Mouse (Mus musculus): ENCODE data around the gene Olfr1287. TPM values are rescaled to one million over a fixed set of nuclear protein-coding genes. Genes with fewer than 3 reads are reported as not detected.

The Olfr1287 gene
- total RNA-seq (2014; rRNA removed): not detected in 2 replicates
- polyA plus RNA-seq (2015; fragmentation: Nextera tagmentation; extraction: Ambion mirVana): not detected in 2 replicates

GRCm38 (mm10) chr2:111448842-111449241 is at the start of gene Olfr1287:
Olfr1287 (plus strand) TSS chr2:111449142.
- DNase-seq (ENCODE audit: low spot score) (no peak), ATAC-seq (ENCODE audit: low FRiP score) (no peak)
- TF ChIP-seq CTCF (IDR thresholded peaks at IDR 0.05): no peak
- H3K4me2 ChIP-seq (ENCODE audit: low read depth, low read length, poor library complexity, severe bottlenecking): no peak within 1 kb of the TSS
- WGBS: 73% methylated on average over 1 of the region's 1 CpGs
- no peaks in the 10 kb centered on the region for H3K4me1 ChIP-seq (ENCODE audit: insufficient read depth, low read length)
- H3K9me3 ChIP-seq (ENCODE audit: low read length): no peaks in the 10 kb centered on the region
- H3K27me3 ChIP-seq (ENCODE audit: insufficient read depth, low read length): no peaks in the 10 kb centered on the region
- H3K36me3 ChIP-seq (ENCODE audit: insufficient read depth, low read length): no peaks in the 10 kb centered on the region
- H3K4me3 ChIP-seq (ENCODE audit: low read depth, low read length): no peak within 1 kb of the TSS
- H3K9ac ChIP-seq (replicated peaks; ENCODE audit: low read length, poor library complexity, severe bottlenecking): no peak within 1 kb of the TSS
- no peak within 1 kb of the TSS for H3K27ac ChIP-seq (ENCODE audit: low read depth, low read length)

GRCm38 (mm10) chr2:111422931-111423330 is 26.0 kb upstream of the Olfr1287 start, which contains the start of gene Olfr1286:
Olfr1286 (minus strand) TSS chr2:111423115.
- 44% methylated on average over 1 of the region's 1 CpGs for WGBS

GRCm38 (mm10) chr2:111473801-111474200 is 24.9 kb downstream of the Olfr1287 start, which contains the start of gene Olfr1288:
Olfr1288 (plus strand) TSS chr2:111474101.
- no peak within 1 kb of the TSS for H3K4me3 ChIP-seq (ENCODE audit: low read depth, low read length)
- no peaks in the 10 kb centered on the region for H3K27me3 ChIP-seq (ENCODE audit: insufficient read depth, low read length)
- H3K9ac ChIP-seq (replicated peaks; ENCODE audit: low read length, poor library complexity, severe bottlenecking): no peak within 1 kb of the TSS
- TF ChIP-seq CTCF (IDR thresholded peaks at IDR 0.05): no peak
- no peak within 1 kb of the TSS for H3K27ac ChIP-seq (ENCODE audit: low read depth, low read length)
- DNase-seq (ENCODE audit: low spot score): no peak
- H3K9me3 ChIP-seq (ENCODE audit: low read length): no peaks in the 10 kb centered on the region
- H3K36me3 ChIP-seq (ENCODE audit: insufficient read depth, low read length): no peaks in the 10 kb centered on the region
- H3K4me2 ChIP-seq (ENCODE audit: low read depth, low read length, poor library complexity, severe bottlenecking): no peak within 1 kb of the TSS
- no peak for ATAC-seq (ENCODE audit: low FRiP score)
- H3K4me1 ChIP-seq (ENCODE audit: insufficient read depth, low read length): no peaks in the 10 kb centered on the region
- 91% methylated on average over 1 of the region's 1 CpGs for WGBS

More at GRCm38 (mm10) chr2:111422931-111423330, 26.0 kb upstream of the Olfr1287 start, which contains the start of gene Olfr1286:
- Histone ChIP-seq H3K4me1 (ENCODE audit: insufficient read depth, low read length) (no peaks in the 10 kb centered on the region), H3K4me3 (ENCODE audit: low read depth, low read length) (no peak within 1 kb of the TSS), H3K9me3 (ENCODE audit: low read length) (no peaks in the 10 kb centered on the region), H3K4me2 (ENCODE audit: low read depth, low read length, poor library complexity, severe bottlenecking) (no peak within 1 kb of the TSS), H3K27ac (ENCODE audit: low read depth, low read length) (no peak within 1 kb of the TSS), H3K9ac (replicated peaks; ENCODE audit: low read length, poor library complexity, severe bottlenecking) (no peak within 1 kb of the TSS), H3K27me3 (ENCODE audit: insufficient read depth, low read length) (no peaks in the 10 kb centered on the region), H3K36me3 (ENCODE audit: insufficient read depth, low read length) (no peaks in the 10 kb centered on the region)
- TF ChIP-seq CTCF (IDR thresholded peaks at IDR 0.05): no peak
- ATAC-seq (ENCODE audit: low FRiP score) (no peak), DNase-seq (ENCODE audit: low spot score) (peak; percentile 60)

GRCm38 (mm10) chr2:111480519-111480918 is 31.6 kb downstream of the Olfr1287 start, which contains the start of gene Olfr1289:
Olfr1289 (plus strand) TSS chr2:111480819.
- H3K27me3 ChIP-seq (ENCODE audit: insufficient read depth, low read length): no peaks in the 10 kb centered on the region
- no peak for TF ChIP-seq CTCF (IDR thresholded peaks at IDR 0.05)
- no peaks in the 10 kb centered on the region for H3K36me3 ChIP-seq (ENCODE audit: insufficient read depth, low read length)
- DNase-seq (ENCODE audit: low spot score) (no peak), ATAC-seq (ENCODE audit: low FRiP score) (no peak)
- no peak within 1 kb of the TSS for H3K27ac ChIP-seq (ENCODE audit: low read depth, low read length)
- no peak within 1 kb of the TSS for H3K4me2 ChIP-seq (ENCODE audit: low read depth, low read length, poor library complexity, severe bottlenecking)
- no peaks in the 10 kb centered on the region for H3K4me1 ChIP-seq (ENCODE audit: insufficient read depth, low read length)
- no peaks in the 10 kb centered on the region for H3K9me3 ChIP-seq (ENCODE audit: low read length)
- 75% methylated on average over 1 of the region's 1 CpGs for WGBS
- no peak within 1 kb of the TSS for H3K9ac ChIP-seq (replicated peaks; ENCODE audit: low read length, poor library complexity, severe bottlenecking)
- no peak within 1 kb of the TSS for H3K4me3 ChIP-seq (ENCODE audit: low read depth, low read length)

GRCm38 (mm10) chr2:111493729-111494128 is 44.8 kb downstream of the Olfr1287 start, which contains the start of gene Olfr1290:
Olfr1290 (minus strand) TSS chr2:111493829.
- Histone ChIP-seq H3K9ac (replicated peaks; ENCODE audit: low read length, poor library complexity, severe bottlenecking) (no peak within 1 kb of the TSS), H3K27me3 (ENCODE audit: insufficient read depth, low read length) (no peaks in the 10 kb centered on the region), H3K36me3 (ENCODE audit: insufficient read depth, low read length) (no peaks in the 10 kb centered on the region), H3K4me2 (ENCODE audit: low read depth, low read length, poor library complexity, severe bottlenecking) (no peak within 1 kb of the TSS), H3K4me3 (ENCODE audit: low read depth, low read length) (no peak within 1 kb of the TSS), H3K9me3 (ENCODE audit: low read length) (no peaks in the 10 kb centered on the region), H3K4me1 (ENCODE audit: insufficient read depth, low read length) (no peaks in the 10 kb centered on the region), H3K27ac (ENCODE audit: low read depth, low read length) (no peak within 1 kb of the TSS)
- no peak for ATAC-seq (ENCODE audit: low FRiP score)
- no peak for TF ChIP-seq CTCF (IDR thresholded peaks at IDR 0.05)
- DNase-seq (ENCODE audit: low spot score): no peak
- WGBS: 80% methylated on average over 5 of the region's 5 CpGs

GRCm38 (mm10) chr2:111496880-111497279 is 47.9 kb downstream of the Olfr1287 start, which contains the start of gene Olfr1291-ps1:
Olfr1291-ps1 (plus strand) TSS chr2:111497180.
- no peak for TF ChIP-seq CTCF (IDR thresholded peaks at IDR 0.05)
- DNase-seq (ENCODE audit: low spot score) (no peak), ATAC-seq (ENCODE audit: low FRiP score) (no peak)
- H3K27me3 ChIP-seq (ENCODE audit: insufficient read depth, low read length): no peaks in the 10 kb centered on the region
- WGBS: 91% methylated on average over 3 of the region's 3 CpGs
- H3K4me3 ChIP-seq (ENCODE audit: low read depth, low read length): no peak within 1 kb of the TSS
- no peaks in the 10 kb centered on the region for H3K36me3 ChIP-seq (ENCODE audit: insufficient read depth, low read length)
- H3K9me3 ChIP-seq (ENCODE audit: low read length): no peaks in the 10 kb centered on the region
- no peak within 1 kb of the TSS for H3K4me2 ChIP-seq (ENCODE audit: low read depth, low read length, poor library complexity, severe bottlenecking)
- H3K27ac ChIP-seq (ENCODE audit: low read depth, low read length): no peak within 1 kb of the TSS
- no peaks in the 10 kb centered on the region for H3K4me1 ChIP-seq (ENCODE audit: insufficient read depth, low read length)
- H3K9ac ChIP-seq (replicated peaks; ENCODE audit: low read length, poor library complexity, severe bottlenecking): no peak within 1 kb of the TSS

Other genes with a start within 250 kb of the Olfr1287 start
- not detected in 2 replicates for gene 4930430A15Rik, start 219.5 kb upstream of the Olfr1287 start, total RNA-seq (2014; rRNA removed)
- not detected in 2 replicates for gene 4930430A15Rik, start 219.5 kb upstream of the Olfr1287 start, polyA plus RNA-seq (2015; fragmentation: Nextera tagmentation; extraction: Ambion mirVana)
- gene Olfr1275, start 213.9 kb upstream of the Olfr1287 start, total RNA-seq (2014; rRNA removed): not detected in 2 replicates
- not detected in 2 replicates for gene Olfr1275, start 213.9 kb upstream of the Olfr1287 start, polyA plus RNA-seq (2015; fragmentation: Nextera tagmentation; extraction: Ambion mirVana)
- gene Olfr1276, start 194.6 kb upstream of the Olfr1287 start, total RNA-seq (2014; rRNA removed): not detected in 2 replicates
- gene Olfr1276, start 194.6 kb upstream of the Olfr1287 start, polyA plus RNA-seq (2015; fragmentation: Nextera tagmentation; extraction: Ambion mirVana): not detected in 2 replicates
- gene Olfr1277, start 175.0 kb upstream of the Olfr1287 start, total RNA-seq (2014; rRNA removed): not detected in 2 replicates
- gene Olfr1277, start 175.0 kb upstream of the Olfr1287 start, polyA plus RNA-seq (2015; fragmentation: Nextera tagmentation; extraction: Ambion mirVana): not detected in 2 replicates
- gene Olfr1278, start 159.0 kb upstream of the Olfr1287 start, total RNA-seq (2014; rRNA removed): not detected in 2 replicates
- gene Olfr1278, start 159.0 kb upstream of the Olfr1287 start, polyA plus RNA-seq (2015; fragmentation: Nextera tagmentation; extraction: Ambion mirVana): not detected in 2 replicates
- not detected in 2 replicates for gene Olfr1279, start 148.5 kb upstream of the Olfr1287 start, total RNA-seq (2014; rRNA removed)
- gene Olfr1279, start 148.5 kb upstream of the Olfr1287 start, polyA plus RNA-seq (2015; fragmentation: Nextera tagmentation; extraction: Ambion mirVana): not detected in 2 replicates
- not detected in 2 replicates for gene Olfr1280, start 135.1 kb upstream of the Olfr1287 start, total RNA-seq (2014; rRNA removed)
- gene Olfr1280, start 135.1 kb upstream of the Olfr1287 start, polyA plus RNA-seq (2015; fragmentation: Nextera tagmentation; extraction: Ambion mirVana): not detected in 2 replicates
- not detected in 2 replicates for gene Olfr1281, start 122.6 kb upstream of the Olfr1287 start, total RNA-seq (2014; rRNA removed)
- gene Olfr1281, start 122.6 kb upstream of the Olfr1287 start, polyA plus RNA-seq (2015; fragmentation: Nextera tagmentation; extraction: Ambion mirVana): not detected in 2 replicates
- gene Olfr1282, start 113.1 kb upstream of the Olfr1287 start, total RNA-seq (2014; rRNA removed): not detected in 2 replicates
- gene Olfr1282, start 113.1 kb upstream of the Olfr1287 start, polyA plus RNA-seq (2015; fragmentation: Nextera tagmentation; extraction: Ambion mirVana): not detected in 2 replicates
- gene Olfr1283, start 82.4 kb upstream of the Olfr1287 start, total RNA-seq (2014; rRNA removed): not detected in 2 replicates
- gene Olfr1283, start 82.4 kb upstream of the Olfr1287 start, polyA plus RNA-seq (2015; fragmentation: Nextera tagmentation; extraction: Ambion mirVana): not detected in 2 replicates
- not detected in 2 replicates for gene Olfr1284, start 73.6 kb upstream of the Olfr1287 start, total RNA-seq (2014; rRNA removed)
- gene Olfr1284, start 73.6 kb upstream of the Olfr1287 start, polyA plus RNA-seq (2015; fragmentation: Nextera tagmentation; extraction: Ambion mirVana): not detected in 2 replicates
- not detected in 2 replicates for gene Olfr1286, start 26.0 kb upstream of the Olfr1287 start, total RNA-seq (2014; rRNA removed)
- not detected in 2 replicates for gene Olfr1286, start 26.0 kb upstream of the Olfr1287 start, polyA plus RNA-seq (2015; fragmentation: Nextera tagmentation; extraction: Ambion mirVana)
- gene Olfr1288, start 25.0 kb downstream of the Olfr1287 start, total RNA-seq (2014; rRNA removed): not detected in 2 replicates
- not detected in 2 replicates for gene Olfr1288, start 25.0 kb downstream of the Olfr1287 start, polyA plus RNA-seq (2015; fragmentation: Nextera tagmentation; extraction: Ambion mirVana)
- not detected in 2 replicates for gene Olfr1289, start 31.7 kb downstream of the Olfr1287 start, total RNA-seq (2014; rRNA removed)
- gene Olfr1289, start 31.7 kb downstream of the Olfr1287 start, polyA plus RNA-seq (2015; fragmentation: Nextera tagmentation; extraction: Ambion mirVana): not detected in 2 replicates
- not detected in 2 replicates for gene Olfr1290, start 44.7 kb downstream of the Olfr1287 start, total RNA-seq (2014; rRNA removed)
- not detected in 2 replicates for gene Olfr1290, start 44.7 kb downstream of the Olfr1287 start, polyA plus RNA-seq (2015; fragmentation: Nextera tagmentation; extraction: Ambion mirVana)
- gene Olfr1291-ps1, start 48.0 kb downstream of the Olfr1287 start, total RNA-seq (2014; rRNA removed): not detected in 2 replicates
- gene Olfr1291-ps1, start 48.0 kb downstream of the Olfr1287 start, polyA plus RNA-seq (2015; fragmentation: Nextera tagmentation; extraction: Ambion mirVana): not detected in 2 replicates
- not detected in 2 replicates for gene Olfr1293-ps, start 76.1 kb downstream of the Olfr1287 start, total RNA-seq (2014; rRNA removed)
- not detected in 2 replicates for gene Olfr1293-ps, start 76.1 kb downstream of the Olfr1287 start, polyA plus RNA-seq (2015; fragmentation: Nextera tagmentation; extraction: Ambion mirVana)
- not detected in 2 replicates for gene Olfr1294, start 91.1 kb downstream of the Olfr1287 start, total RNA-seq (2014; rRNA removed)
- not detected in 2 replicates for gene Olfr1294, start 91.1 kb downstream of the Olfr1287 start, polyA plus RNA-seq (2015; fragmentation: Nextera tagmentation; extraction: Ambion mirVana)
- gene Olfr1295, start 120.5 kb downstream of the Olfr1287 start, total RNA-seq (2014; rRNA removed): not detected in 2 replicates
- not detected in 2 replicates for gene Olfr1295, start 120.5 kb downstream of the Olfr1287 start, polyA plus RNA-seq (2015; fragmentation: Nextera tagmentation; extraction: Ambion mirVana)
- gene Olfr1297, start 177.4 kb downstream of the Olfr1287 start, total RNA-seq (2014; rRNA removed): not detected in 2 replicates
- gene Olfr1297, start 177.4 kb downstream of the Olfr1287 start, polyA plus RNA-seq (2015; fragmentation: Nextera tagmentation; extraction: Ambion mirVana): not detected in 2 replicates
- not detected in 2 replicates for gene Olfr1298, start 200.1 kb downstream of the Olfr1287 start, total RNA-seq (2014; rRNA removed)
- gene Olfr1298, start 200.1 kb downstream of the Olfr1287 start, polyA plus RNA-seq (2015; fragmentation: Nextera tagmentation; extraction: Ambion mirVana): not detected in 2 replicates
- gene Olfr1299, start 212.3 kb downstream of the Olfr1287 start, total RNA-seq (2014; rRNA removed): not detected in 2 replicates
- not detected in 2 replicates for gene Olfr1299, start 212.3 kb downstream of the Olfr1287 start, polyA plus RNA-seq (2015; fragmentation: Nextera tagmentation; extraction: Ambion mirVana)